Mouse (Mus musculus) frontal cortex, postnatal 25 days (tissue): ENCODE measurements at regions not wholly inside any gene's neighbourhood (a gene's known extent, or its start where the extent isn't known, plus 50 kb on each side); places are given as distances from the start of the nearest gene placed in this dataset.

Source experiments
- DNase-seq, 2 experiments: peaks; one replicate each; pipeline ENCODE4 v3.0.0; 2022; ENCODE audit warnings: low spot score in 2 of 2

GRCm38 (mm10) chr13:46222031-46222430 is 51.5 kb upstream of the Stmnd1 start:
- no peak for DNase-seq

GRCm38 (mm10) chr13:46218101-46218701 is 55.3 kb upstream of the Stmnd1 start:
- DNase-seq, result peak; percentile 40 to 44

DNA sequence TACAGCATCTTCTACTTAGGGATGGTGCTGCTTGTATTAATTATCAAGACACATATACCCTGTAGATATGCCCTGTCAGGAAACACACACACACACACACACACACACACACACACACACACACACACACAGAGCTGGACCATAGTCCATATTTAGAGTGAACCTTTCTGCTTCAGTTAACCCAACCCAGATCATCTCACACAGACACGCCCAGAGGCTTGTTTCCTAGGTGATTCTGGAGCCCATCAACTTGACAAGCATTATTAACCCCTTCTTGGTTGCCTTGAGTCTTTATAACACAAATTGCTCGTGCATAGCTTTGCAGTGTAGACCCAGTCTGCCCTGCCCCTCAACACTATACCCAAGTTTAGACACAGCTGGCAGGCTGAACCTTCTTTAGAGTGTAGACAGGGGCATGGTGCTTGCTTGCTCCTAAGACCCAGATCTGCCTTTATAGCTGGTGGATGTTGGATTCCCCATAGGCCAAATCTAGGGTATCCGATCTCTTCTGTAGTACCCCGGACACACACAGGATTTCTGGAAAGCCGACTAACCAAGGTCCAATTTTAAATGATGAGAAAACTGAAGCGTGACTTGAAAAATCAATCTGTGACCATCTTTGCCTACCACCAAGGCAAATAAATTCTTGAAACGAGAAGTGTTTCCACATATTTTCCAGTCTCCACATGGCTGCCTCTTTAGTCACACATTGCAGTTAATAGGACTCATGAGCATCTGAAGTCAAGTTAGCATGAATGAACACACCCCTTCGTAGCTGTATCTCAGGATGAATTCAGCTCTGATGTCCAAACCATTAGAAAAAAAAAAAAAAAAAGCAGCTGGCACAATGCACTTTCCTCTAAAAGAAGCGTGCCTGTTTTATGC is 56.3 kb upstream of the Stmnd1 start:
- DNase-seq, result no peak

GRCm38 (mm10) chr13:46203551-46203950 is 70.0 kb upstream of the Stmnd1 start:
- DNase-seq, result no peak

- DNase-seq, result no peak
These were observed 70.9 kb upstream of the Stmnd1 start for GRCm38 (mm10) chr13:46202586-46202985.

DNA sequence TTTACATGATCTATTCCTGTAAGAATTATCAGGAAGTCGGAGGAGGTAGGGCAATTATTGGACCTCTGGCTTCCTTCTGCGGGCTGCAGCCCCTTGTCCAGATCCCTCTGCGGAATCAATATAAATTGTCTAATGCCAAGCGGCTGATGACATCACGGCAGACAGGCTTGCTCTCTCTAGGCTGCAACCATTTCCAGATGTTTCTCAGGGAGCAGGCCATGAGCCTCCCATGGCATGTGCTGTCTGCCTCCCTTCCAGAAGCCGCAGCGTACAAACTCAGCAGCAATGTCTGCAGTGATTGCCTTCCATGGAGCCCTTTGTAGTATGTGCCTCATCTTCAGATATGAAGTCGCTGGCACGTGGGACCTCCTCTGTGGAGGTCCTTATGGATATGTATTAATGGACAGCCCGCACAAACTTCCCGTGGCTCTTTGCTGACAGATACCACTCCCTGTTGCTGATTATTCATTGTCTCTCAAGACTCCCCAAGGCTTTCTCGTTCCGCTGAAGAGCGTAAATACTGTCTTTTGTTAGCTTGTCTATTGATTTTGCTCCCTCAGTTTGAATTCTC is 72.4 kb upstream of the Stmnd1 start:
- no peak for DNase-seq

DNA sequence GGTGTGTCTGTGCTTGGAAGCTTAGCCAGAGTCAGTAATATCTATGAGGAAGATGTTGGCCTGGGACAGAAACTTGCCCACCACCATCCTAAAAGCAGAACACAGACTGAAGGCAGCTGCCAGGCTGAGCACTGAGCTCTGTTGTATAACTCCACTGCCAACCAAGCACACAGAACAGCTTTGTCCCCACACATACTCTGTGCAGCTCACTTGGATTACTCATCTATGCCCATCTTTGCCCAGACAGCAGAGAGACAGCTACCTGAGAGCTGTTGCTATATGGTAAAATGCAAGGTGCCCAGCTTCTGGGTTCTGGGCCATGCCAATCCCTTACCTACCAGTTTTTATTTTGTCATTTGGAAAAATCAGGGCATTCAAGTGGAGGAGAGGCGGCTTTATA is 80.4 kb upstream of the Stmnd1 start:
- no peak for DNase-seq

GRCm38 (mm10) chr13:46189726-46190125 is 83.8 kb upstream of the Stmnd1 start:
- no peak for DNase-seq

DNA sequence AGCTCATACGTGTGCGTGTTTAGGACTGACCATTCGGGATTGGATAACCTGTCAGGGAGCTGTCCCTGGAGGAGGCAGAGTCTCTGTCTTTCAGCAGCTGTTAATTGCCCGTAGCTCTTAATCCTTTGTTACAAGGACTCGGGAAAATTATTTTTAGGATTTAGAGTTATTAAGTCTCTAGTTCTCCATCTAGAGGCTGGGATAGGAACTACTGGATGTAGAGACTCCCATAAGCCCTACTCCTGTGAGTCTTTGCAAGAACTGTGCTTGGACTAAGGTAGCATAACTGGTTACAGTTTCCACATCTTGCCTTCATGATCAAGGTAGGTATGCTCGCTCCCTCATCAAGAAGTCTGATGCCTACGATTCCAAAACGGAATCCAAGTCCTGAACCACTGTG is 90.7 kb upstream of the Stmnd1 start:
- DNase-seq, result no peak

GRCm38 (mm10) chr13:46180606-46181133 is 92.9 kb upstream of the Stmnd1 start:
- DNase-seq, result no peak

GRCm38 (mm10) chr13:46179916-46180315 is 93.6 kb upstream of the Stmnd1 start:
- no peak for DNase-seq

GRCm38 (mm10) chr13:46173103-46173502 is 100.4 kb upstream of the Stmnd1 start:
- no peak for DNase-seq

GRCm38 (mm10) chr13:46162025-46162374 is 111.5 kb upstream of the Stmnd1 start:
- peak; percentile 75 to 81 for DNase-seq

GRCm38 (mm10) chr13:46161261-46162024 is 112.1 kb upstream of the Stmnd1 start:
- no peak for DNase-seq

- no peak for DNase-seq
These were observed 114.2 kb upstream of the Stmnd1 start for GRCm38 (mm10) chr13:46159354-46159753.

- no peak for DNase-seq
These were observed 120.0 kb upstream of the Stmnd1 start for GRCm38 (mm10) chr13:46153282-46154260.

DNA sequence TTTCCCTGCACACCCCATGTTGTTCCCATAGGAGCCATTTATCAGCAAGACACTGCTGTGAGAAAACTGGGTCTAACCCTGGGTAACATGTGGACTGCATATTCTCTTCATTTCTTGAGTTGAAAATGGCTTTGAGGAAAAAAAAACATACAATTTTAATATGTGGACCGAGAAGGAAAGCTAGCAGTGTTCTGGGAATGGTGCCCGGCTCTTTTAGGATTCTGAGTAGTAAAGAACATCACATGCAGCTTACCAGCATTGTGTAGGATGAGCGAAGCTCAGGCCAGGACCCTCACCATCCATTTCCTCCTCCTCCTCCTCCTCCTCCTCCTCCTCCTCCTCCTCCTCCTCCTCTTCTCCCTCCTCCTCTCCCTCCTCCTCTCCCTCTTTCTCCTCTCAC is 133.5 kb upstream of the Stmnd1 start:
- no peak for DNase-seq

GRCm38 (mm10) chr13:46139251-46139650 is 134.3 kb upstream of the Stmnd1 start:
- DNase-seq, result no peak

GRCm38 (mm10) chr13:46135411-46135810 is 138.1 kb upstream of the Stmnd1 start:
- no peak for DNase-seq

- no peak for DNase-seq
These were observed 144.2 kb upstream of the Stmnd1 start for GRCm38 (mm10) chr13:46129236-46129855.
